Mouse (Mus musculus): ENCODE measurements at regions not wholly inside any gene's neighbourhood (a gene's known extent, or its start where the extent isn't known, plus 50 kb on each side); places are given as distances from the start of the nearest gene placed in this dataset.

GRCm38 (mm10) chr13:32493806-32494205 is 155.3 kb upstream of the Gmds start:
- no peaks in the 10 kb centered on the region; the same call in 1 of the 2 replicates for H3K27me3 ChIP-seq
- H3K27ac ChIP-seq = no peak overlapping the region
- no peak for ATAC-seq (replicated peaks; ENCODE audit: insufficient number of reproducible peaks, insufficient read depth, low FRiP score, low read depth)
- peaks cover 23% of the 10 kb centered on the region for H3K4me1 ChIP-seq (replicated peaks)
- no peaks in the 10 kb centered on the region for H3K36me3 ChIP-seq
- 66% methylated on average over 7 of the region's 7 CpGs for whole genome bisulfite sequencing
- no peak overlapping the region for H3K9ac ChIP-seq
- H3K9me3 ChIP-seq (replicated peaks) = no peaks in the 10 kb centered on the region
- H3K4me3 ChIP-seq = no peak overlapping the region
- H3K4me2 ChIP-seq = no peak overlapping the region

GRCm38 (mm10) chr13:32493309-32493708 is 154.8 kb upstream of the Gmds start:
- Histone ChIP-seq H3K4me1 (replicated peaks) (peaks cover 20% of the 10 kb centered on the region), H3K4me3 (no peak overlapping the region), H3K4me2 (no peak overlapping the region), H3K9me3 (replicated peaks) (no peaks in the 10 kb centered on the region), H3K9ac (no peak overlapping the region), H3K27me3 (no peaks in the 10 kb centered on the region; the same call in 1 of the 2 replicates), H3K27ac (no peak overlapping the region), H3K36me3 (no peaks in the 10 kb centered on the region)
- ATAC-seq (replicated peaks; ENCODE audit: insufficient number of reproducible peaks, insufficient read depth, low FRiP score, low read depth) = no peak
- WGBS = 26% methylated on average over 7 of the region's 7 CpGs

GRCm38 (mm10) chr13:32492566-32492965 is 154.0 kb upstream of the Gmds start:
- H3K27me3 ChIP-seq = no peaks in the 10 kb centered on the region; the same call in 1 of the 2 replicates
- H3K9ac ChIP-seq = no peak overlapping the region
- no peaks in the 10 kb centered on the region for H3K9me3 ChIP-seq (replicated peaks)
- no peak overlapping the region for H3K27ac ChIP-seq
- peaks cover 17% of the 10 kb centered on the region for H3K4me1 ChIP-seq (replicated peaks)
- no peak overlapping the region for H3K4me3 ChIP-seq
- 43% methylated on average over 7 of the region's 7 CpGs for WGBS
- no peak overlapping the region for H3K4me2 ChIP-seq
- H3K36me3 ChIP-seq = no peaks in the 10 kb centered on the region
- ATAC-seq (replicated peaks; ENCODE audit: insufficient number of reproducible peaks, insufficient read depth, low FRiP score, low read depth) = no peak

DNA sequence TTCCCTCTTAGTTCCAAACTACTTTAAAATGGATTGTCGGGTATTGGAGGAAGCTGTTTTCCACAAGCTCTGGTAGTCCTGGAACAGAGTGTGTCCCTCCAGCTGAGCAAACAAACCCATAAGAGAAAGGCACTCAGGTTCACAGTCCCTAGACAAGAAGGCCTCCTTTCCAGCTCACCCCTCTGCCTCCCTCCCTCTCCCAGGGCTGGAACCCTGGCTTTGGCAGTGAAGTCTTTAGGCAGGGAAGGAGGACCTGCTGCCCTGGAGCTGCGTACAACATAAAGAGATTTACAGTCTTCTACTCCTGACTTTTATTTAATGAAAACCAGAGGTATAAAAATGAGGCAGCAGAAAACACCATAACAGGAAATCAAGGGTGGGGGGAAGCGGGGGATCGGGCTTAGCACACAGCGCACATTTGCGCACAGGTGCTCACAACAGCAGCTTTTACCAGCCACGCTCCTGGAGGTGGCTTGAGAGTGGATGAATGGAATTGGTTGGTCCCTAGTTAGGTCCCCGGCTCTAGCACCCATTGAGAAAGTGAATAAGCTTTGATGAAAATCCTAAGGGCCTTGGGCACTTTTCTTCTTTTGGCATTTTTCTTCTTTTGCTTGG is 143.0 kb upstream of the Gmds start:
- no peak for ATAC-seq (replicated peaks; ENCODE audit: insufficient number of reproducible peaks, insufficient read depth, low FRiP score, low read depth)
- Histone ChIP-seq H3K27me3 (no peaks in the 10 kb centered on the region), H3K4me2 (no peak overlapping the region), H3K4me3 (no peak overlapping the region), H3K9ac (no peak overlapping the region), H3K9me3 (replicated peaks) (no peaks in the 10 kb centered on the region), H3K36me3 (no peaks in the 10 kb centered on the region), H3K27ac (no peak overlapping the region), H3K4me1 (replicated peaks) (no peaks in the 10 kb centered on the region)
- 87% methylated on average over 8 of the region's 8 CpGs for WGBS

DNA sequence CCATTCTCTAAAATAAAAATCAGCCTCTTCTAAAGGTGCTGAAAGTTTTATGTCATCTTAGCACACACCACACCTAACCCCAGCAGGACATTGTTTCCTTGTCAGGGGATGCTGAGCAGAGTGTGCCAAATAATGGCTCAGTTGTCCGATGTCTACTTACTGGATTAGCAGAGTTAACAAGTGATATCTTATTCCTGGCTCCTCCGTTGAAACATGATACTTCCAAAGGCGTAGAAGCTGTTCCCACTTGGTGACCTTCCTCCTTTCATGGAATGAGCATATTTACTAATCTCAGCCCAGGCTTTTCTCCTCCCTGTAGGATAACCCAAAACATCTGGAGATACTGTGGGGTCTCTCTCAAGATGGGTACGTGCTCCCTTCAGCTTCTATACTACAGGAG is 141.5 kb upstream of the Gmds start:
- 24% methylated on average over 4 of the region's 4 CpGs for WGBS
- no peaks in the 10 kb centered on the region for H3K36me3 ChIP-seq
- H3K4me2 ChIP-seq = no peak overlapping the region
- no peak for ATAC-seq (replicated peaks; ENCODE audit: insufficient number of reproducible peaks, insufficient read depth, low FRiP score, low read depth)
- H3K27ac ChIP-seq = no peak overlapping the region
- no peaks in the 10 kb centered on the region for H3K27me3 ChIP-seq
- no peaks in the 10 kb centered on the region for H3K4me1 ChIP-seq (replicated peaks)
- no peak overlapping the region for H3K4me3 ChIP-seq
- H3K9me3 ChIP-seq (replicated peaks) = no peaks in the 10 kb centered on the region
- no peak overlapping the region for H3K9ac ChIP-seq

DNA sequence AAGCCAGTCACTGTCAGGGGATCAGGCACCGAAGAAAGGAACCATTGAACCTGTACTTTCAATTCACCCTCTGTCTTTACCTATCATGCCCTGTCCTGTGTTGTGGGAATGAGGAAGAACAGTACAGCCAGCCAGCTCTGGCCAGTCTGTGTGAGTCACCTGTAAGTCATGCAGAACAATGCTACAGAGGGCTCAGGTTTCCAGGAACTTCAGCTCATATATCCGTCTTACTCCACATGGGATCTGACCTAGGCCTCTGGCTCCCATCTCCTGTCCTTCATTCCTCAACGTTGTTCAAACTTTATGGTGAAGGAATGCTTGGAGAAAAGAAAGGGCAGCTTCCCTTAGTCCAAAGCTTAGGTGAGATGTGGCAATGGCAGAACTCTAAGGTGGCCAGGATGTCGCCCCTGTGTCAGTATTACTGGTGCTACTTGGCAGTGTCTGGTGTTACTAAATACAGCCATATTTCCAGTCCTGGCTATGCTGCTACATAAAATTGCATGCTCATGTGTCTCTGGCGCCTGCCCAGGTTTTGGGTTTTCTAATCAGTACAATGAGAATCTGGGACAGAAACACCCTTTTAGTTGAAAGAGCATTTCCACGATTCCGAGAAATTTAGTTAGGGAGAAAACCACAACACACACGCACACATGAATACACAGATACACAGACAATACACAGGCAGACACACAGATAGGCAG is 140.7 kb upstream of the Gmds start:
- no peaks in the 10 kb centered on the region for H3K9me3 ChIP-seq (replicated peaks)
- no peak overlapping the region for H3K4me2 ChIP-seq
- no peak for ATAC-seq (replicated peaks; ENCODE audit: insufficient number of reproducible peaks, insufficient read depth, low FRiP score, low read depth)
- 66% methylated on average over 8 of the region's 8 CpGs for WGBS
- no peak overlapping the region for H3K4me3 ChIP-seq
- no peak overlapping the region for H3K27ac ChIP-seq
- no peaks in the 10 kb centered on the region for H3K4me1 ChIP-seq (replicated peaks)
- H3K27me3 ChIP-seq = no peaks in the 10 kb centered on the region
- H3K36me3 ChIP-seq = no peaks in the 10 kb centered on the region
- no peak overlapping the region for H3K9ac ChIP-seq

- Histone ChIP-seq H3K27ac (no peak overlapping the region), H3K9ac (no peak overlapping the region), H3K9me3 (replicated peaks) (no peaks in the 10 kb centered on the region), H3K4me3 (no peak overlapping the region), H3K4me1 (replicated peaks) (no peaks in the 10 kb centered on the region; the same call in 1 of the 2 replicates), H3K36me3 (no peaks in the 10 kb centered on the region), H3K27me3 (no peaks in the 10 kb centered on the region), H3K4me2 (no peak overlapping the region)
- 29% methylated on average over 5 of the region's 5 CpGs for WGBS
- no peak for ATAC-seq (replicated peaks; ENCODE audit: insufficient number of reproducible peaks, insufficient read depth, low FRiP score, low read depth)
Measured at GRCm38 (mm10) chr13:32465787-32466186, 127.2 kb upstream of the Gmds start.

GRCm38 (mm10) chr13:32465041-32465682 is 126.6 kb upstream of the Gmds start:
- no peak overlapping the region for H3K9ac ChIP-seq
- H3K27ac ChIP-seq = no peak overlapping the region
- no peak overlapping the region for H3K4me2 ChIP-seq
- H3K4me1 ChIP-seq (replicated peaks) = no peaks in the 10 kb centered on the region; the same call in 1 of the 2 replicates
- H3K36me3 ChIP-seq = no peaks in the 10 kb centered on the region
- no peaks in the 10 kb centered on the region for H3K9me3 ChIP-seq (replicated peaks)
- no peak overlapping the region for H3K4me3 ChIP-seq
- WGBS = 85% methylated on average over 6 of the region's 6 CpGs
- no peak for ATAC-seq (replicated peaks; ENCODE audit: insufficient number of reproducible peaks, insufficient read depth, low FRiP score, low read depth)
- H3K27me3 ChIP-seq = no peaks in the 10 kb centered on the region

GRCm38 (mm10) chr13:32454419-32455146 is 116.0 kb upstream of the Gmds start:
- Histone ChIP-seq H3K27me3 (no peaks in the 10 kb centered on the region), H3K27ac (no peak overlapping the region), H3K4me3 (no peak overlapping the region), H3K9me3 (replicated peaks) (no peaks in the 10 kb centered on the region), H3K9ac (no peak overlapping the region), H3K4me2 (no peak overlapping the region), H3K4me1 (replicated peaks) (no peaks in the 10 kb centered on the region), H3K36me3 (no peaks in the 10 kb centered on the region)
- WGBS = 70% methylated on average over 11 of the region's 11 CpGs
- no peak for ATAC-seq (replicated peaks; ENCODE audit: insufficient number of reproducible peaks, insufficient read depth, low FRiP score, low read depth)

DNA sequence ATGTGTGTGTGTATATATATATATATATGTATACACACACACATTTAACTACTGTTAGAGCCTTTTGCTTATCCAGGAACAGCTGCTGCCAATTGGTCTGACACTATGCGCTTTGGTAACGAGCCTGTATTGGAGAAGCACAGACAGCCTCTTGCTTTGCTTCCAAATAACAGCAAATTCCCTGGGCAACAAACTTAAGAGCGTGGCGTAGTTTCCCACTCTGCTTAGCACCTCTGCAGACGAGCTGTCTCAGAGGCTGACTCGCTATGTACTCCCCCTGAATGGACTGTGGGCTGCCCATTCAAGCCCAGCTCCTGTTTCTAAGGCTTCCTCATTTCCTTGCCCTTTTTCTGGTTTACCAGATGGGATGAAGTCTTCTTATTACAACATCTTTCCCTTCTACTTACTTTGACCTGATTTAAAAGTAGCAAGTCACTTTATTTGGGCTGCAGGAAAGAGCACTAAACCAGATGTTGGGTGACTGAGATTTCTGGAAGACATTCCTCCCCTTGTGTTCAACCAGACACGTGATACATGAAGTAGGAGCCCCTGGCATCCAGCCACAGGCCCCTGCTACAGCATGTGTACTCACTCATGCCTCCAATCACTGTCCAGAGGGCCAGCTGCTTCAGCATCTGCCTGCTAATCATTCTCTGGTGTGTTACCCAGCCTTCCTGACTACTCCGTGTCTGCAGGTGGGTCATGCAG is 111.3 kb upstream of the Gmds start:
- no peaks in the 10 kb centered on the region for H3K9me3 ChIP-seq (replicated peaks)
- H3K9ac ChIP-seq = no peak overlapping the region
- H3K4me1 ChIP-seq (replicated peaks) = no peaks in the 10 kb centered on the region
- no peak overlapping the region for H3K4me3 ChIP-seq
- no peaks in the 10 kb centered on the region for H3K27me3 ChIP-seq
- ATAC-seq (replicated peaks; ENCODE audit: insufficient number of reproducible peaks, insufficient read depth, low FRiP score, low read depth) = no peak
- 59% methylated on average over 8 of the region's 8 CpGs for WGBS
- H3K4me2 ChIP-seq = no peak overlapping the region
- H3K27ac ChIP-seq = no peak overlapping the region
- H3K36me3 ChIP-seq = no peaks in the 10 kb centered on the region

- no peak overlapping the region for H3K4me2 ChIP-seq
- no peak overlapping the region for H3K27ac ChIP-seq
- no peaks in the 10 kb centered on the region for H3K9me3 ChIP-seq (replicated peaks)
- H3K4me3 ChIP-seq = no peak overlapping the region
- H3K9ac ChIP-seq = no peak overlapping the region
- H3K27me3 ChIP-seq = no peaks in the 10 kb centered on the region
- no peaks in the 10 kb centered on the region for H3K36me3 ChIP-seq
- WGBS = 60% methylated on average over 3 of the region's 3 CpGs
- H3K4me1 ChIP-seq (replicated peaks) = no peaks in the 10 kb centered on the region
- ATAC-seq (replicated peaks; ENCODE audit: insufficient number of reproducible peaks, insufficient read depth, low FRiP score, low read depth) = no peak
Measured at GRCm38 (mm10) chr13:32444531-32444930, 106.0 kb upstream of the Gmds start.

All from heart, embryonic 15.5 days (tissue).